In the genomic region with DNA sequence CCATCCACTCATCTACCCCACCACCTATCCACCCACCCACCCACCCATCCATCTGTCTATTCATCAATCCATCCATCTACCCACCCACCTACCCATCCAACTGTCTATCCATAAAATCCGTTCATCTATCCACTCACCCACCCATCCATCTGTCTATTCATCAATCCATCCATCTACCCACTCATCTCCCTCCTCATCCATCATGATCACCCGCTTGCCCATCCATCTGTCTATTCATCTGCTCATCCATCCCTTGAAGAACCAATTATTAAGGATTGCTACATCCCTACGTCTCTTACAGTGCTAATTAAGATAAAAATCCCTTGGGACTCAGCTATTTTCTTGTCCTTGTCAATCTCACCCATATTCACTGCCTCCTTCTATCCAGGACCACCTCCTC, we compare ENCODE assay signal across 37 mouse cellular contexts. TPM values are rescaled to one million over a fixed set of nuclear protein-coding genes. Genes with fewer than 3 reads are reported as not detected.
"Had no signal": no experiment of that assay in that cellular context is flagged by ENCODE, and none has a peak within 500 bp of the region (broad histone marks: within the 10 kb centered on the region; RNA-seq: fewer than 3 reads in every experiment).

No protein-coding gene starts in this region.

- DNase-seq: heart, postnatal 10 days; heart, postnatal 14 days; heart, postnatal 36 days; heart, postnatal 4 days; kidney, adult 11 months; kidney, adult 18-20 months; kidney, adult 2 months; kidney, adult 8-10 months; kidney, adult 9 months; kidney, postnatal 10 days; kidney, postnatal 14 days; kidney, postnatal 25 days; kidney, postnatal 36 days; kidney, postnatal 4 days had no signal

- H3K4me3 ChIP-seq: heart, embryonic 10.5 days; heart, embryonic 12.5 days; heart, embryonic 13.5 days; heart, embryonic 15.5 days; hindbrain, embryonic 10.5 days; hindbrain, embryonic 12.5 days; hindbrain, embryonic 13.5 days; hindbrain, embryonic 15.5 days; intestine, embryonic 15.5 days; kidney, embryonic 15.5 days; left cerebral cortex, adult 2 months had no signal

- H3K27ac ChIP-seq: heart, embryonic 10.5 days; heart, embryonic 13.5 days; heart, embryonic 15.5 days; hindbrain, embryonic 10.5 days; hindbrain, embryonic 12.5 days; hindbrain, embryonic 13.5 days; hindbrain, embryonic 14.5 days; hindbrain, embryonic 15.5 days; hindbrain, postnatal 0 days; intestine, embryonic 15.5 days; kidney, embryonic 15.5 days; kidney, postnatal 0 days; left cerebral cortex, adult 2 months had no signal

RNA-seq across cellular contexts. Expression of a gene that starts 29.5 kb away (rescaled TPM):
- total RNA-seq: heart, postnatal 10 days; heart, postnatal 14 days; heart, postnatal 25 days; heart, postnatal 36 days; heart, postnatal 4 days; hematopoietic stem cell, adult 5-6 weeks; hindbrain, postnatal 0 days; layer of hippocampus, adult 18-20 months; layer of hippocampus, adult 8-10 months; layer of hippocampus, postnatal 10 days; layer of hippocampus, postnatal 14 days; layer of hippocampus, postnatal 25 days; left cerebral cortex, adult 18-20 months; left cerebral cortex, adult 2 months; left cerebral cortex, adult 8-10 months had no signal
